Mouse (Mus musculus): ENCODE data around the gene Pold4.

Pold4 gene

GRCm38 (mm10) chr19:4204889-4205288 lies 26.8 kb upstream of the Pold4 start:
- DNase-seq (ENCODE audit: low spot score) = no peak

DNA sequence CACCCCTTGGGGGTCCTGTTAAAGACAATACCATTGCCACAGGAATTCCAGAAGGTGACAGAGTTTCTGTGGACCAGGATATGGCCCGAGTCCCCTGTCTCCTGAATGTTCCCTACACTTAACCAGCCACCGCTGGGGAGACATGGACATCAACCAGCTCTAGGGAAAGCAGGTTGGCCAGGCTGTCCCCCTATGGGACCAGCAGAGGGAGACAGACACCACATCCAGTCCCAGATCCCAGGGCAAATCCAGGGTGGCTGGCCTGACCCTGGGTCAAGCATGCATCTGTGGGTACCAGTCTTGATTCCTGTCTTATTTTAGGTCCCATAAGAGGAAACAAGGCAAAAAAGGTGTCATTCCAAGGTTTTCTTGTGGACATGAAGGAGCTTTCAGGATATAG lies 24.7 kb upstream of the Pold4 start:
- peak; percentile 48 for DNase-seq (ENCODE audit: low spot score)

DNA sequence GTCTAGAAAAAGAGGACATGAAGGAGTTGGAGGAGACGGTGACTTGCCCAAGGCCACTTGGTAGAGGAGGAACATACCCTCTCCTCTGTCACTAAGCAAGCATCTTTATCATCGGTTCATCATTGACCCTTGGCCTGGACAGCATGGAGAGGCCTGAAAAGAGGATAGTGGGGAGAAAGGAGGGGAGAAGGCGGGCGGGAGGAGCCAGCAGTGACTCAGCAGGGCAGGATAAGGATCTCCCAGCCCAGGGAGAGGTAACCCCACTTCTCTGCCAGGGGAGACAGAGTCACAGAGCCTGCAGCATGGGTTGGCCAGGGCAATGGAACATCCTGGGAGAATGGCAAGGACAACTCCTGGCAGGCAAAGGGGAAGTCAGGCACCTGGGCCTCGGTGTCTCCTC lies 23.1 kb upstream of the Pold4 start:
- no peak for DNase-seq (ENCODE audit: low spot score)

- DNase-seq (ENCODE audit: low spot score) = no peak
Observed at GRCm38 (mm10) chr19:4211891-4212588, 19.7 kb upstream of the Pold4 start.

- no peak for DNase-seq (ENCODE audit: low spot score)
Observed at GRCm38 (mm10) chr19:4213524-4213974, 18.1 kb upstream of the Pold4 start.

DNA sequence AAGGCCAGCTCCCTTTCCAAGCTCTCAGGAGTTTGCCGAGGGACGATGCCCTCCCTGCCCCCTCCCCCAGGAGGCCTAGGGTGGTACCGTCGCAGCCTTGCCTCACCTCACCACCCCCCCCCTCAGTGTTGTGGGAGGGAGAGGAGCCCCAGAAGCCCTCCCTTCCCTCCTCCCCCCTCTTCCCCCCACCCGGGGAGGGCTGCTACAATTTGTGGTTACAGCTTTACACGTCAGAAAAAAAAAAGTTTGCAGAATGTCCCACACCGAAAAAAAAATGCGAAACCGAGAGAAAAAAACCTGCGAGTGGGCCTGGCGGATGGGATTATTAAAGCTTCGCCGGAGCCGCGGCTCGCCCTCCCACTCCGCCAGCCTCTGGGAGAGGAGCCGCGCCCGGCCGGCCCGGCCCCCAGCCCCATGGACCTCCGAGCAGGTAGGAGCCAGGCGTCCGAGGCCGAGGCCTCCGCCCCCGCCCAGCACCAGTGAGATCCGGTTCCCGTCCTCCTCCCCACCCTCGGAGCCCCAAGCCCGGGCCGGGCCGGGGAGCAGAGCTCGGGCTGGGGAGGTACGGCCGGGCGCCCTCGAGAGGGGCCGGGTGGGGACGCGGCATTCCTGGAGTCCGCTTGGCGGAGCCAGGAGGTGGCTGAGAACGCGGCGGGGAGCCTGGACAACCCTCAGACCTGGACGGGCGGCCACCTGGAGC lies 17.5 kb upstream of the Pold4 start, which contains the start of the genes Clcf1 and AC109138.7:
Gene Clcf1 (plus strand): TSS at position 168 of the 700 bp plus-strand sequence.
Gene AC109138.7 (plus strand): TSS at position 287 of the 700 bp plus-strand sequence.
- peak; percentile 56 for DNase-seq (ENCODE audit: low spot score)

GRCm38 (mm10) chr19:4214771-4215450 lies 16.8 kb upstream of the Pold4 start:
- DNase-seq (ENCODE audit: low spot score) = no peak

DNA sequence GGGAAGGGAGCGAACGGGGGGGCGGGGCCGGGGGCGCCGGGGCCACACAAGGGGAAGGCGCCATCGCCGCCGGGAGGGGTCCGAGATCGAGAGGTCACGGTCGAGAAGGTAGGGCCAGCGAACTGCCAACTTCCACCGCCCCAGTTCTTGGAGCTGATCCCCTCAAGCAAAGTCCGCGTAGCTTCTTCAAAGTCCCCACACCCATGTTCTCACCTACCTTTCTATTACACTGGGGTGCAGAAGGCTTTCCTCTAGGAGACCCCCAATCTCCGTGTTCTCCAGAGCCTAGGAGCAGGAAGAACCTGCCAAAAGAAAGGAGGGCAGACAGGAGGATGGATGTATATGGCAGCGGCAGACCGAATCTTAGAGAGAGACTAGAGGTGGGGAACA lies 16.3 kb upstream of the Pold4 start:
- DNase-seq (ENCODE audit: low spot score) = no peak

DNA sequence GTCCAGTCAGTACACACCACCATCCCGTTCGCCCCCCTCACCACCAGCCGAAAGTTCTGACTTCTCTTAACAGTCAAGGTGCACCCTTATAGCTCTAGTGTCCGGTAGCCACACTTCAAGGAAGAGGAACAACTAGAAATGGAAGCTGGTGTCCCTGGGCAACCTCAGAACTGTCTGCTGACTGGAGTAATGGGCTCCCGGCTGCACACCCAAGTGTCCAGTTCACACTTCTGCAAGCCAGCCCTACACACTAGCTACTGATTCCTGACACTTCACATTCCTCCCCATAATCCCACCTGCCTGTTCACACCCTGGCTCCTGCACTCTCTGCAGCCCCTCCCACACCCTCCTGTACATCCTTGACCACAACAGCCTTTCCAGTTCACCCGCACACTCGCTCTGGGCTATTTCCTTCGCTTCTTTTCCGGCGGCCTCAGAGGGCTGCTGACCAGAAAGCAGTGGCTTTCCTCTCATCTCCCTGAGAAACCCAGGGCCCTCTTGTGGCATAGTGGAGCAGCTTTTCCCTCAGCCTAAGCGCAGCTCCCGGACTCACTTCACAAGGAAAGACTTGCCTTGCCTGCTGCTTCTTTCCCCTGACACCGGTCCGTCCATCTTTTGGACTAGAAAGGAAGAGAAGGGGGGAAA lies 15.5 kb upstream of the Pold4 start:
- no peak for DNase-seq (ENCODE audit: low spot score)

- no peak for DNase-seq (ENCODE audit: low spot score)
Observed at GRCm38 (mm10) chr19:4217140-4217539, 14.6 kb upstream of the Pold4 start.

DNA sequence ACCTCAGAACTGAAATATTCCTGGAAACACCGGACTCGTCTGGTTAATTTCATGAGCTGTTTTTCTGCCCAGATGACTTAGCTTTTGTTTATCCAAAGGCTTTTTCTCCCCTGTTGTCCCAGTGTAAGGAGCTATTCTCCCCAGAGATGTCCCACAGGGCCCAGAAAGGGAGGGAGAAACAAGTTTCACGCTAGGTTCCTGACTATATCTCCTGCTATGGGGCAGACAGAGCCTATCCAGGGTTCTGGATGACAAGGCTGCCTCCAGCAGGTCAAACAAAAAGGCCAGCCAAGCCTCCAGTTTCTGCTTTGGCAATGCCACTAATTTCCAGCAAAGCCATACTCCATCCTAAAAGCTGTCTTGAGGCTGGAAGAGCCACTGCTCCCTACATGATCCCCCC lies 13.8 kb upstream of the Pold4 start:
- DNase-seq (ENCODE audit: low spot score) = no peak

- no peak for DNase-seq (ENCODE audit: low spot score)
Observed at GRCm38 (mm10) chr19:4218293-4218692, 13.4 kb upstream of the Pold4 start.

- DNase-seq (ENCODE audit: low spot score) = no peak
Observed at GRCm38 (mm10) chr19:4218784-4219183, 12.9 kb upstream of the Pold4 start.

- DNase-seq (ENCODE audit: low spot score) = no peak
Observed at GRCm38 (mm10) chr19:4219943-4220342, 11.8 kb upstream of the Pold4 start.

- DNase-seq (ENCODE audit: low spot score) = no peak
Observed at GRCm38 (mm10) chr19:4220416-4220815, 11.3 kb upstream of the Pold4 start.

DNA sequence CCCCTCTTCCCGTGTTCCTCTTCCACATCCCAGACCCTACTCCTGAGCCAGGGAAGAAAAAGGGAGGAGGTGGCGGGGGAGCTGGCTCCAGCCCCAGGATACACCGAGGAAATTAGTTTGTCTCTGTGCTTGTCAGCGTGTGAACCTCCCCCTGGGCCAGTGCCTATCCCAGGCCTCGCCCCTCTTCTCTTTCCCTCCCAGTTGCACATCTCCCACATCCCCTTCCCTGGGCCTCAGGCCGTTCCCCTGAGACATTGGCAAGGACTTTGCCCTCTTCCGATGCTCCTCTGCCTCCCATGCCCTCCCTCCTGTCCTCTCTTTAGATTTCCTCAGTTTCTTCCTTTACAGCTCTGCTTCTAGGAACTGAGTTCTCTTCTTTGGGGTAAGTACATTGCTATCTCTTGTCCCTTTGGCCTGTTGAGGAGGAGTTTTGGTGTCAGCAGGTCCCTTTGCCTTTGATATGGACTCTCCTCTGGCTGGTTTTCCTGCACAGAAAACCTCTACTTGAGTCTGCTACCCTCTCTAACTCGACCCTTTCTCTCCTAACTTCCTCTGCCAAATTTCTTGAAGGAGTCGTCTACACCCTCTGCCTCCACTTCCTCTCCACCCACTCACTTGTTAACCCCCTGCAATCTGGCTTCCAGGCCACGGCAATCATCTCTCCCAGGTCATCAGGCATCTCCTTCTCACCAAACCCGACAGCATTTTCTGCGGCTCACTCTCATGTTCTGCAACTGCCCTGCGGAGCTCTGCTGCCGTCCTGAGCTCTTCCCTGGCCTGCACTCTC lies 10.5 kb upstream of the Pold4 start:
- DNase-seq (ENCODE audit: low spot score) = no peak

GRCm38 (mm10) chr19:4222165-4222564 lies 9.5 kb upstream of the Pold4 start:
- DNase-seq (ENCODE audit: low spot score) = no peak

DNA sequence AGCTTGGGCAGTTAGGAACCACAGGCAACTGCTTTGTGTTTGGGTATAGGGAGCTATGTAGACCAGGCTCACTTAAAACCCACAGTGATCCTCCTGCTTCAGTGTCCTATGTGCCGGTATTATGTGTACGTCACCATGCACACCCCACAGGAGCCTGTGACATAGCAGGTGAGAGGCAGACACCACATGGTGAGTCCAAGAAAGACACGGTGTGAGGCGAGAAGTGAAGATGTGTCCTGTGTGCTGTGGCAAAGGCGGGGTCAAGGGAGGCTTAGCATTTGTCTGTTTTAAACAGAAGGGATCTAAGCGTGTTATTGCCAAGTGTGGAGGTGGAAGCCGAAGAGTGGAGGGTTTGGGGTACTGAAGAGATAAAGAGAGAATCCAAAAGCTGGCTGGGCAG lies 4.9 kb upstream of the Pold4 start:
- no peak for DNase-seq (ENCODE audit: low spot score)

DNA sequence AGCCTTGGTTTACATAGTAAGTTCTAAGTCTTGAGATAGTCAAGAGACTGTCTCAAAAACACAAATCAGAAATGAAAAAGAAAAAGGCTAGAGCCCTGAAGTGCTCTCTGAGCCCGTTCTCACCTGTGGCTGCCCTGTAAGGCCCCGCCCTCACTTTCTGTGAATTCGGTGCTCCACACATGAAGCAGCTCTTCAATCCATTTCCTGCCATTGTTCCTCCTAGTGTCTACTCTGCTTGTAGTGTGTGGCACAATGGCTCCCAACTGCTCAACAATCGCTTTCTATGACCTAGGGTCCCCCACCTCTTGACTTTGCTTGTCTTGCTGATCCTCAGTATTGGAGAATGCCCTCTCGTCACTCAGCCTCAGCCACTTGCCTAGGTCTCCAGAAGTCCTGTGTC lies 4.3 kb upstream of the Pold4 start:
- no peak for DNase-seq (ENCODE audit: low spot score)

- DNase-seq (ENCODE audit: low spot score) = peak; percentile 40
Observed at GRCm38 (mm10) chr19:4227894-4228678, 3.6 kb upstream of the Pold4 start.

- DNase-seq (ENCODE audit: low spot score) = no peak
Observed at GRCm38 (mm10) chr19:4228891-4229290, 2.8 kb upstream of the Pold4 start.
